Mouse (Mus musculus) hindbrain, embryonic 12.5 days (tissue): ENCODE measurements around the gene Gapdh. TPM values are rescaled to one million over a fixed set of nuclear protein-coding genes. Genes with fewer than 3 reads are reported as not detected.

ENCODE experiments used
- ATAC-seq: fragments of 200-750 bp; cut with Nextera tagmentation; 2 replicates; pipeline ENCODE4 v1.8.0; 2017; ENCODE audit warnings: moderate TSS enrichment; ENCODE audit not compliant: low FRiP score
- H3K27ac ChIP-seq: fragments of 300-500 bp; sonication (generic); 2 replicates; pipeline ENCODE4 v1.5.1; 2016; ENCODE audit warnings: mild to moderate bottlenecking
- H3K27me3 ChIP-seq: fragments of 300-500 bp; sonication (generic); 2 replicates; pipeline ENCODE4 v1.6.1; 2016; ENCODE audit warnings: mild to moderate bottlenecking
- H3K36me3 ChIP-seq: fragments of 300-500 bp; sonication (generic); 2 replicates; pipeline ENCODE4 v1.6.1; 2016; ENCODE audit warnings: mild to moderate bottlenecking
- H3K4me1 ChIP-seq: fragments of 300-500 bp; sonication (generic); 2 replicates; pipeline ENCODE4 v1.6.1; 2016
- H3K4me2 ChIP-seq: fragments of 300-500 bp; sonication (generic); replicated peaks from 2 replicates; pipeline ENCODE4 v1.6.1; 2016; ENCODE audit warnings: mild to moderate bottlenecking
- H3K4me3 ChIP-seq: fragments of 300-500 bp; sonication (generic); 2 replicates; pipeline ENCODE4 v1.5.1; 2016; ENCODE audit warnings: mild to moderate bottlenecking
- H3K9ac ChIP-seq: fragments of 300-500 bp; sonication (generic); 2 replicates; pipeline ENCODE4 v1.6.1; 2016; ENCODE audit warnings: mild to moderate bottlenecking, moderate library complexity
- H3K9me3 ChIP-seq: fragments of 300-500 bp; sonication (generic); replicated peaks from 2 replicates; pipeline ENCODE4 v1.6.1; 2016; ENCODE audit warnings: mild to moderate bottlenecking
- WGBS: fragments of 180-500 bp; shearing (Covaris S2); methylation state at CpG from one replicate; pipeline ENCODE4 v1.1.7; 2016; 5-methylcytosine and 5-hydroxymethylcytosine counted together
- polyA plus RNA-seq: library from polyadenylated mRNA; unstranded; fragments of >200 nt; fragmentation: Nextera tagmentation; extraction: Ambion mirVana; gene quantifications from 2 replicates; pipeline ENCODE4 v1.2.1, GENCODE M21; 2016

The Gapdh gene
- polyA plus RNA-seq, 1 experiment from 2014 or later = 1,567 TPM

DNA sequence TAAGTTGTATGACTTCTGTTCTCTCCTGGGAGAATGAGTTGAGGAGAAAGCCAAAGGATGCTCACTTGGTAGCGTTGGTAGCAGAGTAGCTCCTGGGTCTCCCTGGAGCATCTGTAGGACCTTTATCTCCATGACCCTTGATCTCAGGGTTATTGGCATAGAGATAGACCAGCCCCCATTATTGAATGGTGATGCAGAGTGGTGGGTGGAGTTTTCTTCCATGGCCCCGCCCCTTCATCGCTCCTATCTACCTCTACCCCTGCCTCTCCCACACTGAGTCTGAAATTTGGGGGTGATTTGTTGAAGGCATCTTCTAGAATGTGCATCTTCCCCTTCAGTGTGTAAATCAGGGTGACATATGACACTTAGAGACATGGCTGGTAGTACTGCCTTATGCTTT lies 9.8 kb downstream of the Gapdh start:
- no peak for ATAC-seq
- H3K27ac ChIP-seq = peak overlapping the region; percentile 71; the same call in 1 of the 2 replicates
- H3K4me2 ChIP-seq = no peak overlapping the region
- no peaks in the 10 kb centered on the region for H3K9me3 ChIP-seq
- H3K4me1 ChIP-seq = peaks cover 25% of the 10 kb centered on the region
- 76% methylated on average over 3 of the region's 3 CpGs for WGBS
- H3K4me3 ChIP-seq = no peak overlapping the region
- H3K9ac ChIP-seq = no peak overlapping the region
- H3K27me3 ChIP-seq = no peaks in the 10 kb centered on the region
- peaks cover 59% of the 10 kb centered on the region for H3K36me3 ChIP-seq

DNA sequence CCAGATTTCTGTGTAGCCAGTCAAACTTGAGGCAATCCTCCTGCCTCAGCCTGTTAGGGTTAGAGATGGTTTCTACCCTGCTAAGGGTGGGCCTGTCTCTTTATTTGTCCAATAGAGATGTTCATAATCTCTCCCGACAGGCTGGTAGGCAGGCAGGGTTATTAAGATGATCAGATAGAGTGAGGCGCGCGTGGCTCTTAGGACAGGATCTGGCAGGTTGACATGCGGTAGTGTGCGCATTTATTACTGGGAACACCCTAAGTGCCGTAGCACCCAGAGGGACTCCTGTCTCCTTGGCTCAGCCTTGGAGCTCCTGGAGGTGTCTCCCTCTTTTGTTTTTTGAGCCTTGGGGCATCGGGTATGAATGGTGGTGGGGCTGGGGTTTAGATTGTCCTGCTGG lies 11.0 kb downstream of the Gapdh start:
- WGBS = 88% methylated on average over 8 of the region's 8 CpGs
- no peak overlapping the region for H3K4me2 ChIP-seq

DNA sequence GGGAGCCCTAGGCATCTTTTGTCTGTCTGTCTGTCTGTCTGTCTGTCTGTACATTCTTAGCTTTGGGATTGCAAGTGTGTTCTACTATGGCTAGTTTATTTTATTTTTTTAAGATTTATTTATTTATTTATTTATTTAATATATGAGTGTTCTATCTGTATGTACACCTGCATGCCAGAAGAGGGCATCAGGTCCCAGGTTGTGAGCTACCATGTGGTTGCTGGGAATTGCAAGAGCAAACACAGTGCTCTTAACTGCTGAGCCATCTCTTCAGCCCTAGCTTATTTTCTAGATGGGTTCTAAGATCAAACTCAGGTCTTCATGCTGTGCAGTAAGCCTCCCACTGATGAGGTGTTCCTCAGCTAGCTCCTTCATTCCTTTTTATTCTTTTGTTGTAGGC lies 11.7 kb downstream of the Gapdh start:
- no peak overlapping the region for H3K4me2 ChIP-seq
- ATAC-seq = no peak
- H3K27me3 ChIP-seq = no peaks in the 10 kb centered on the region
- peaks cover 17% of the 10 kb centered on the region for H3K4me1 ChIP-seq
- H3K36me3 ChIP-seq = peaks cover 47% of the 10 kb centered on the region
- H3K9me3 ChIP-seq = no peaks in the 10 kb centered on the region
- no peak overlapping the region for H3K4me3 ChIP-seq
- no peak overlapping the region for H3K9ac ChIP-seq
- H3K27ac ChIP-seq = no peak overlapping the region

More for the DNA sequence above, 11.0 kb downstream of the Gapdh start:
- Histone ChIP-seq H3K36me3 (peaks cover 54% of the 10 kb centered on the region), H3K4me3 (no peak overlapping the region), H3K4me1 (peaks cover 16% of the 10 kb centered on the region), H3K9ac (no peak overlapping the region), H3K9me3 (no peaks in the 10 kb centered on the region), H3K27me3 (no peaks in the 10 kb centered on the region), H3K27ac (no peak overlapping the region)
- ATAC-seq = no peak

DNA sequence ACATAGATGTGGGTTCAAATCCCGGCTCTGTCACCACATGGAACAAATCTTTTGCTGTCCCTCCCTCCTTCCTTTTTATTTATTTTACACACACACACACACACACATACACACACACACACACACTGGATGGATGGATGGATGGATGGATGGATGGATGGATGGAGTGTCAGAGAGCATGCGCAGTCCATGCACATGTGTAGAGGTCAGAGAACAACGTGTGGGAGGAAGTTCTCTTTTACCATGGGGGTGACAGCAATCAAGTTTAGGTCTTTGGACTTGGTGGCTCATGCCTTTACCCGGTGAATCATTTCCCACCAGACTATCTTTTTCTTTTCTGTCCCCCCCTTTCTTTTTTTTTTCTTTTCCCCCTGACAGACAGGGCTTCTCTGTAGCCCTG lies 12.6 kb downstream of the Gapdh start:
- no peak overlapping the region for H3K4me2 ChIP-seq
- H3K27me3 ChIP-seq = no peaks in the 10 kb centered on the region
- H3K4me1 ChIP-seq = peaks cover 24% of the 10 kb centered on the region
- no peaks in the 10 kb centered on the region for H3K9me3 ChIP-seq
- no peak overlapping the region for H3K9ac ChIP-seq
- no peak for ATAC-seq
- H3K36me3 ChIP-seq = peaks cover 38% of the 10 kb centered on the region
- 89% methylated on average over 4 of the region's 4 CpGs for WGBS
- H3K4me3 ChIP-seq = no peak overlapping the region
- no peak overlapping the region for H3K27ac ChIP-seq

DNA sequence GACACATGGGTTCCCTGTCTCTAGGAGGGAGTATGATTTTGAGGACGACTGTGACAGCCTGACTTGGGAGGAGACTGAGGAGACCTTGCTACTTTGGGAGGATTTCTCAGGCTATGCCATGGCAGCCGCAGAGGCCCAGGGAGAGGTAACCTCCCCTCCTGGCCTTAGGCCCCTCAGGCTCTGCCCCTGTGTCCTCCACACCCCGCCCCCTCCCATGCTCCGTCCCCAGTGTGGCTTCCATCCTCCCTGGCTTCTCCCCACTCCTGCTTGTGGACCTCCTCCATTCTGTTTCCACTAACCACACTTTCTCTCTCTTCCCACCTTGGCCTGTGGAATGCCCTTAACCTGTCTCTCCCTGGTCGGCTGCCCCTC lies 13.3 kb downstream of the Gapdh start:
- Histone ChIP-seq H3K4me1 (peaks cover 31% of the 10 kb centered on the region), H3K4me3 (no peak overlapping the region), H3K9ac (no peak overlapping the region), H3K4me2 (no peak overlapping the region), H3K27me3 (no peaks in the 10 kb centered on the region), H3K27ac (0 out of 2 replicates have a peak overlapping the region, but pooled peaks have one; percentile 18), H3K36me3 (peaks cover 35% of the 10 kb centered on the region), H3K9me3 (no peaks in the 10 kb centered on the region)
- WGBS = 84% methylated on average over 5 of the region's 5 CpGs
- ATAC-seq = no peak

DNA sequence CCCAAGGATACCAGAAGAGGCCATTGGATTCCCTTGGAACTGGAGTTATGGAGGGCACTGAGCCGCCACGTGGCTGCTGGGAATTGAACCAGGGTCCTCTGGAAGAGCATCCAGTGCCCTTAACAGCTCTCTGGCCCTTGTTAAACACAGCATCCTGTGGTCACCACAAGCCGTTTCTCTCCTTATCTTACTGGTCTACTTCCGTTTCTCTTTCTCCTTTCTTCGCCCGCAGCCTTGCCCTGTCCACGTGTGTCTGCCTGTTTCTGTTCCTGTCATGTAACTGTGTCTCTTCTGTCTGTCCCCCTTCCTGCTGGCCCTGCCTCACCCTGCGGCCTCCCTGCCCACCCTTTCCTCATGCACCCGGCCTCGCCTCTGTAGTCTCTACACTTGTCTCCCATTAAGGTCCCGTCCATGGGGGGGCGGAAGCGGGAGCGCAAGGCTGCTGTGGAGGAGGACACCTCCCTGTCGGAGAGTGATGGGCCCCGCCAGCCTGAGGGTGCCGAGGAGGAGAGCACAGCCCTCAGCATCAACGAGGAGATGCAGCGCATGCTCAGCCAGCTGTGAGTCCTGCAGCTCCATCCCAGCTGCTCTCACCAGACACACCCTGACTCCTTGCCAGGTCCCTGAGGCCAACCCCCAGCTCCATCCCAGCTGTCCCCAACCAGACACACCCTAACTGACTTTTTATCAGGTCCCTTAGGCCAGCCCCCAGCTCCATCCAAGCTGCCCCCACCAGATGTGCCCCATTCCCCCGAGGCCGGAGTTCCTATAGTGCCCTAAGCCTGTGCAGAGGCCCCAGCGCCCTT lies 13.9 kb downstream of the Gapdh start:
- ATAC-seq = no peak

DNA sequence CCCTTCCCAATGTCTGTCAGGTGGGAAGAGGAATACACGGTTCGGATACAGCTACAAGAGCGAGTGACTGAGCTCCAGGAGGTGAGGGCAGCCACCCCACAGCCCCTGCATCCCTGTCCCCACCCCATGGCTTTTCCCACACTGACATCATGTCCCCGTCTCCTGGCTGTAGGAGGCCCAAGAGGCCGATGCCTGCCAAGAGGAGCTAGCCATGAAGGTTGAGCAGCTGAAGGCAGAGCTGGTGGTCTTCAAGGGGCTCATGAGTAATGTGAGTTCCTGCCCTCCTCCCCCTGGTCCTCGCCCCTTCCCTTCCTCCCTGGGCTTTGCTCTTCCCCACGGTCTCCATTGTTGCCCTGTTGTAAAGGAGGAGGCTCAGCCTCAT lies 16.7 kb downstream of the Gapdh start:
- Histone ChIP-seq H3K27ac (no peak overlapping the region), H3K36me3 (peaks cover 32% of the 10 kb centered on the region), H3K9me3 (no peaks in the 10 kb centered on the region), H3K4me3 (no peak overlapping the region), H3K9ac (peak overlapping the region; percentile 39; the same call in 1 of the 2 replicates), H3K27me3 (no peaks in the 10 kb centered on the region), H3K4me2 (no peak overlapping the region), H3K4me1 (peaks cover 43% of the 10 kb centered on the region)
- 65% methylated on average over 7 of the region's 7 CpGs for WGBS
- ATAC-seq = no peak

More for the DNA sequence above, 13.9 kb downstream of the Gapdh start:
- Histone ChIP-seq H3K9me3 (no peaks in the 10 kb centered on the region), H3K27ac (no peak overlapping the region), H3K36me3 (peaks cover 35% of the 10 kb centered on the region), H3K4me3 (no peak overlapping the region), H3K27me3 (no peaks in the 10 kb centered on the region), H3K9ac (no peak overlapping the region), H3K4me2 (no peak overlapping the region), H3K4me1 (peaks cover 33% of the 10 kb centered on the region)
- WGBS = 86% methylated on average over 22 of the region's 22 CpGs

DNA sequence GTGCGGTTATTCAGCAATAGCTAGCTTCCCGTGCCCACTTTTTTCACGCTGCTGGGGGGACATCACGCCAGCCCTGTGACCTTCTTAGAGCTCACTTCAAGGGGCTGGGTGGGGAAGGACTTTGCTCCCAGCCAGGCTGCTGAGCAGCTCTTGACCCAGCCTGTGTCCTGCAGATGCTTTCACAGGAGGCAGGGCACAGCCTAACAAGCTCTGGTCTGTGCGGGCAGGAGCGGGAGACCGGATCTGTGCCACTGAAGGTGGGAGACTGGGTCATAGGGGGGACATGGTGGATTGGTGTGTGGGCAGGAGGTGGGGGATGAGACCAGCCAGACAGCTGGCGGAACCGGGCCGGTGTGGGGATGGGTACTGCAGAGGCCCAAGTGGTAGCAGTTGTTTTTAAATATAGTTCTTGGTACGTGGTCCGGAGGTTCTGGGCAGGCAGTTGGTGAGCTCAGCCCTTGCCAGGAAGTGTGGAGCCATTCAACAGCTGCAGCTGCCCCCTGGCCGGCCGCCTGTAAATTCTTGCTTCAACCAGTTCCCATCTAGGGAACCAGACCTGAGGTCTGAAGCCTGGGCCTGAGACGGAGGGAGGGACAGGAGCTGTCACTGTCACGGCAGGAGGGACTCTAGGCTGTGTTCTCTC lies 17.2 kb downstream of the Gapdh start:
- peaks cover 46% of the 10 kb centered on the region for H3K4me1 ChIP-seq
- H3K4me3 ChIP-seq = no peak overlapping the region
- H3K36me3 ChIP-seq = peaks cover 34% of the 10 kb centered on the region
- peak overlapping the region; percentile 12; the same call in 1 of the 2 replicates for H3K27ac ChIP-seq
- peak overlapping the region; percentile 72; the same call in 1 of the 2 replicates for H3K4me2 ChIP-seq
- H3K27me3 ChIP-seq = no peaks in the 10 kb centered on the region
- ATAC-seq = no peak
- H3K9me3 ChIP-seq = no peaks in the 10 kb centered on the region
- WGBS = 85% methylated on average over 16 of the region's 16 CpGs
- H3K9ac ChIP-seq = peak overlapping the region; percentile 47; the same call in 1 of the 2 replicates

DNA sequence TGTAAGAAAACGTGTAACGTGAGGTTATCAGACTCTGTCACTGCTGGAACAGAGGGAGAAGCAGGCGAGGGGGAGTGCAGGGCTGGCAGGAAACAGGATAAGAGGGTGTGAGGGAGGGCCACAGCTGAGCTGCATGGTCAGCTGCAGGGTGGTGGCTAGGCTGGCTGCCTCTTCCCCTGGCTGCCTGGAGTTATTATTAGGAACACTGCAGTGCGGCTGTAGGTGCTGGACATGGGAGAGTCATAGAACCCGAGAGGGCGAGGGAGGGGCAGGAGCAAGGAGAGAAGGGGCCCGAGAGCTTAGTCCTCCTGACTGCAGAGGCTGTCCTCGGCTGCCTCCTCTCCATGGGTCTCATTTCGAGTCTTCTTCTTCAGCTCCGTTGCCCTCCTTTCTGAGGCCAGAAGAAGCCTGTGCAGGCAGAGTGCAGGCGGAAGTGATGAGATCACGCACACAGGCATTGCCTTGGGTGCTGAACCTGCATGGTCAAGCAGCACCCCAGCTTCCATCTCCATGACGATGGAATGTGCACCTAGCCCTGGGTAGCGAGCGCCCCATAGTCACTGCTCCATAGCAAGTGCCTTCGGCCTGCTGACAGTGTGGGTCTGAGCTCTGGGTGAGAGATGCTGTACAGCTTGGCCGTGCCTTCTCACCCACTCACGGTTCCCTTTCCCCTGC lies 17.9 kb downstream of the Gapdh start:
- no peak for ATAC-seq
- Histone ChIP-seq H3K9ac (peak overlapping the region; percentile 47; the same call in 1 of the 2 replicates), H3K4me1 (peaks cover 46% of the 10 kb centered on the region), H3K27me3 (no peaks in the 10 kb centered on the region), H3K36me3 (peaks cover 34% of the 10 kb centered on the region), H3K9me3 (no peaks in the 10 kb centered on the region), H3K27ac (peak overlapping the region; percentile 30; the same call in 1 of the 2 replicates), H3K4me3 (0 out of 2 replicates have a peak overlapping the region, but pooled peaks have one; percentile 0), H3K4me2 (peak overlapping the region; percentile 72)
- WGBS = 69% methylated on average over 18 of the region's 18 CpGs

DNA sequence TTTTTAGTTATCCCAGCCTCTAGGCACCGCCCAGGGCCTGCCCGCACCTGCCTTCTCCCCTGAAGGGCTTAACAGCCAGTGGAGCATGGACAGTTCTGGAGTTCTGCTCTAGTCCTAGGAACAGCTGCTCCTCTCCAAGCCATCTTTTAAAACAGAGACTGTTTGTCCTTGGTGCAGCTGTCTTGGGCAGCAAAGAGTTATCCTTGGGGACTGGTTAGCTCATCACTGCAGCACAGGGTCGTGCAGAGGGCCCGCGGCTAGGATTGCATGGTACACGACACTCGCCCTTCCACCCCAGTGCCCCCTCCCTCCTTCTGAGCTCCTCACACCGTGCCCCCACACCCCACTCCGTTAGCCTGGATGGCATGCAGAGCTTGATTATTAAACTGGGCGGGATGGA lies 18.9 kb downstream of the Gapdh start:
- H3K27me3 ChIP-seq = no peaks in the 10 kb centered on the region
- 52% methylated on average over 10 of the region's 10 CpGs for WGBS
- H3K4me2 ChIP-seq = peak overlapping the region; percentile 72

DNA sequence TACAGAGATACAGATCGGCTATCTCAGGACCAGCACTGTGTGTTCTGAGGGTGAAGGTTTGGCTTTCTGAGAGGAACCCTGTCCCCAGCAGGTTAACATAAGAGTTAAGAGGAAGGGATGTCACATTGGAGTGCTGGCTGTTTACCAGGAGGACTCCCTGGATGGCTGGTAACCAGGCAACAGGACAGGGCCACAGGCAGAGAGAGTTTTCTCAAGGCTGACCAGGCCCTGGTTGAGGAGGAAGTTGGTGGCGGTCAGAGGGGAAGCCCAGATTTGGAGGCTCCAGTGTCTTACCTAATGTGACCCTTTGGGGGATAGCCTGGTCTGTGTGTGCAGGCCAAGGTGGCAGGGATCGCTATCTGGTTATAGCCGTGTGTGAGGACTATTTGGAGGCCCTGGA lies 19.5 kb downstream of the Gapdh start:
- Histone ChIP-seq H3K27ac (peak overlapping the region; percentile 48), H3K4me3 (peak overlapping the region; percentile 10), H3K9ac (peak overlapping the region; percentile 55; the same call in 1 of the 2 replicates), H3K9me3 (no peaks in the 10 kb centered on the region), H3K27me3 (no peaks in the 10 kb centered on the region), H3K36me3 (peaks cover 27% of the 10 kb centered on the region), H3K4me1 (peaks cover 46% of the 10 kb centered on the region), H3K4me2 (peak overlapping the region; percentile 72)
- no peak for ATAC-seq
- 90% methylated on average over 4 of the region's 4 CpGs for WGBS

More for the DNA sequence above, 18.9 kb downstream of the Gapdh start:
- H3K4me1 ChIP-seq = peaks cover 46% of the 10 kb centered on the region
- no peak for ATAC-seq
- H3K9ac ChIP-seq = peak overlapping the region; percentile 55; the same call in 1 of the 2 replicates
- 0 out of 2 replicates have a peak overlapping the region, but pooled peaks have one; percentile 7 for H3K4me3 ChIP-seq
- H3K27ac ChIP-seq = peak overlapping the region; percentile 48
- H3K36me3 ChIP-seq = peaks cover 25% of the 10 kb centered on the region
- no peaks in the 10 kb centered on the region for H3K9me3 ChIP-seq

DNA sequence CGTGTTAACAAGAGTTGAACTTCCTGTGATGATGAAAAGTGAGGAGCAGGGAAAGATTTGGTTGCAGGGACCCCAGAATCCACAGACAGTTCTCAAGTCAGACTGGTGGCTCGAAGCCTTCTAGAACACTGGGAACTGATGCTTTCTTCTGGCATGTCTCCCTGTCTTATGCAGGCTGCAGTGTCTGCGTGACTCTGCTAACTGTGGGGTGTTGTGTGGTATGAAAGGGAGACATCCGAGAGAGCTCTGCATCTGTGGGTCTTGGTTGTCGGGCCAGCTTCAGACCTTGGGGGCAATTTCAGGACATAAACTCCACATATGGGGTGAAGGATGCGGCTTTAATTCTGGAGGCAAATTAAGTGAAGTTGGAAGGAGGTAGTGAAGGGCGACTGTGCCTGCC lies 20.1 kb downstream of the Gapdh start:
- H3K4me3 ChIP-seq = peak overlapping the region; percentile 76
- H3K4me2 ChIP-seq = peak overlapping the region; percentile 72
- no peak overlapping the region for H3K27ac ChIP-seq
- H3K4me1 ChIP-seq = peaks cover 46% of the 10 kb centered on the region
- H3K27me3 ChIP-seq = no peaks in the 10 kb centered on the region
- no peak for ATAC-seq
- H3K9ac ChIP-seq = peak overlapping the region; percentile 83
- WGBS = 54% methylated on average over 7 of the region's 7 CpGs
- no peaks in the 10 kb centered on the region for H3K9me3 ChIP-seq
- H3K36me3 ChIP-seq = peaks cover 27% of the 10 kb centered on the region
